Mouse (Mus musculus): ENCODE results near the gene Tmcc3. TPM values are rescaled to one million over a fixed set of nuclear protein-coding genes. Genes with fewer than 3 reads are reported as not detected.

Tmcc3 gene
- total RNA-seq, 2 experiments from 2014 or later: 30.9 to 34.0 TPM

GRCm38 (mm10) chr10:94329962-94330361, 18.2 kb downstream of the Tmcc3 start:
- intact Hi-C loops (cut with DNase I): no loop called here
- DNase-seq: peak; percentile 35 to 42

GRCm38 (mm10) chr10:94332358-94333137, 20.8 kb downstream of the Tmcc3 start:
- intact Hi-C loops (cut with DNase I): no loop called here
- DNase-seq: no peak

- intact Hi-C loops (cut with DNase I): no loop called here
- DNase-seq: no peak
These were observed 21.6 kb downstream of the Tmcc3 start for GRCm38 (mm10) chr10:94333328-94333727.

GRCm38 (mm10) chr10:94335047-94335446, 23.3 kb downstream of the Tmcc3 start:
- DNase-seq: no peak
- intact Hi-C loops (cut with DNase I): no loop called here

- intact Hi-C loops (cut with DNase I): no loop called here
- DNase-seq: no peak
These were observed 24.3 kb downstream of the Tmcc3 start for GRCm38 (mm10) chr10:94336071-94336470.

- intact Hi-C loops (cut with DNase I): no loop called here
- no peak for DNase-seq
These were observed 29.8 kb downstream of the Tmcc3 start for GRCm38 (mm10) chr10:94341501-94341900.

- no peak for DNase-seq
- intact Hi-C loops (cut with DNase I): no loop called here
These were observed 30.5 kb downstream of the Tmcc3 start for GRCm38 (mm10) chr10:94342256-94342655.

- DNase-seq: no peak
- intact Hi-C loops (cut with DNase I): no loop called here
These were observed 31.8 kb downstream of the Tmcc3 start for GRCm38 (mm10) chr10:94343581-94343980.

GRCm38 (mm10) chr10:94344631-94345417, 33.1 kb downstream of the Tmcc3 start:
- intact Hi-C loops (cut with DNase I): no loop called here
- no peak for DNase-seq

GRCm38 (mm10) chr10:94345509-94346252, 33.9 kb downstream of the Tmcc3 start:
- DNase-seq: no peak
- intact Hi-C loops (cut with DNase I): no loop called here

- intact Hi-C loops (cut with DNase I): no loop called here
- no peak for DNase-seq
These were observed 34.8 kb downstream of the Tmcc3 start for GRCm38 (mm10) chr10:94346596-94346995.

- intact Hi-C loops (cut with DNase I): no loop called here
- DNase-seq: no peak
These were observed 35.5 kb downstream of the Tmcc3 start for GRCm38 (mm10) chr10:94347296-94347695.

- no peak for DNase-seq
- intact Hi-C loops (cut with DNase I): no loop called here
These were observed 36.2 kb downstream of the Tmcc3 start for GRCm38 (mm10) chr10:94347959-94348358.

- intact Hi-C loops (cut with DNase I): no loop called here
- no peak for DNase-seq
These were observed 38.5 kb downstream of the Tmcc3 start for GRCm38 (mm10) chr10:94350207-94350606.

GRCm38 (mm10) chr10:94350896-94351661, 39.3 kb downstream of the Tmcc3 start:
- intact Hi-C loops (cut with DNase I): no loop called here
- DNase-seq: peak in 1 of 2 experiments; percentile 13

GRCm38 (mm10) chr10:94352172-94352876, 40.6 kb downstream of the Tmcc3 start:
- no peak for DNase-seq
- intact Hi-C loops (cut with DNase I): no loop called here

- no peak for DNase-seq
- intact Hi-C loops (cut with DNase I): no loop called here
These were observed 41.4 kb downstream of the Tmcc3 start for GRCm38 (mm10) chr10:94352877-94353853.

GRCm38 (mm10) chr10:94354005-94354404, 42.3 kb downstream of the Tmcc3 start:
- DNase-seq: peak in 1 of 2 experiments; percentile 9
- intact Hi-C loops (cut with DNase I): no loop called here

- intact Hi-C loops (cut with DNase I): no loop called here
- no peak for DNase-seq
These were observed 42.7 kb downstream of the Tmcc3 start for GRCm38 (mm10) chr10:94354427-94354826.

All from heart, postnatal 10 days (tissue).